Mouse (Mus musculus) lung, adult 2 months (tissue): ENCODE data around the gene Kcnip2.

ENCODE experiments used
- CTCF ChIP-seq: fragments of 200-500 bp; IDR thresholded peaks from 2 replicates; pipeline ENCODE4 v1.5.1; 2011; ENCODE audit warnings: mild to moderate bottlenecking, low read length, control low read depth; ENCODE audit not compliant: insufficient read depth
- POLR2A ChIP-seq: fragments of 200-500 bp; IDR thresholded peaks from 2 replicates; pipeline ENCODE4 v1.6.1; 2011; ENCODE audit warnings: low read depth, mild to moderate bottlenecking, control low read depth, low read length, borderline replicate concordance; ENCODE audit errors: extremely low read depth

DNA sequence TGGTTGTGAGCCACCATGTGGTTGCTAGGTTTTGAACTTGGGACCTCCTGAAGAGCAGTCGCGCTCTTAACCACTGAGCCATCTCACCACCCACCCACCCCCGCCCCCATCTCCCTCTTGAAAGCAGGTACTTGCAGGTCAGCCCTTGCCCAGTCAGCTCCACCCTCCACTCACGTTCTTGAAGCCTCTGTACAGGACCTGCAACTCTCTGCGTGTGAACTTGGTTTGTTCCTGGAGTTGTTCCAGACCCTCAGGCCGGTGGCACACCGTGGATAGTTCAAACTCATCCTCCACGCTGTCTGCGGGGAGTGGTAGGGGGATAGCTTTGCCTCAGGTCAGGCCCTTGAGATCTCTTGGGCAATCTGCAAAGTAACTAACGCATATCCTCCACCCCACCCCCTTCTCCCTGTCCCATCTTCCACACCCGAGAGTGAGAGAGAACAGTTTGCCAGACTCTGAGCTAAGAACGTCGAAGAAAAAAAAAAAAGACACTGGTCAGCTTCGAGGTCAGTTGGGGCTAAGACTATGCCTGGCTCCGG lies 20.4 kb downstream of the Kcnip2 start:
- TF ChIP-seq POLR2A (no peak), CTCF (no peak)
